In genomic region chr12:69360997-69361899, GRCm38 (mm10) we compare ENCODE assay signal across 8 mouse cellular contexts. TPM values are rescaled to one million over a fixed set of nuclear protein-coding genes. Genes with fewer than 3 reads are reported as not detected.
A peak's percentile ranks its signal among the peaks of the same experiment; 100 is the strongest.
DNase-seq lines count a peak whose midpoint lies in the region; ATAC-seq and TF ChIP-seq lines count a peak whose summit lies in the region.
"Not testable (repeated sequence)": the region's sequence is repeated elsewhere in the genome, so short reads cannot be mapped to it uniquely, and the experiment has no call there.

No protein-coding gene starts in this region.

- H3K27ac ChIP-seq in gastrocnemius, adult 2 months = peak overlapping the region; percentile 86
- H3K27ac ChIP-seq in hindbrain, postnatal 0 days = peak overlapping the region; percentile 85
- peak overlapping the region; percentile 83 for H3K27ac ChIP-seq in left cerebral cortex, adult 2 months

- not testable (repeated sequence) for H3K36me3 ChIP-seq in hindbrain, postnatal 0 days (ENCODE audit: insufficient read depth, low read length)

- TF ChIP-seq CTCF in gastrocnemius, adult 2 months (IDR thresholded peaks at IDR 0.05); hindbrain, postnatal 0 days (IDR thresholded peaks at IDR 0.05; ENCODE audit: low read depth); left cerebral cortex, adult 2 months (IDR thresholded peaks at IDR 0.05): not testable (repeated sequence)

- ATAC-seq in hindbrain, postnatal 0 days = peak; percentile 97
- ATAC-seq in megakaryocyte, adult 5-6 weeks (ENCODE audit: poor library complexity, severe bottlenecking) = peak; percentile 84

- under 1% methylated on average over 36 of the region's 50 CpGs for WGBS in hindbrain, postnatal 0 days

- H3K9ac ChIP-seq in hindbrain, postnatal 0 days (replicated peaks; ENCODE audit: low read length) = peak overlapping the region; percentile 54

- peak overlapping the region; percentile 76 for H3K4me2 ChIP-seq in hindbrain, postnatal 0 days (ENCODE audit: low read depth, low read length)

- intact Hi-C loops in gastrocnemius, adult 2 months (cut with DNase I) = loop anchor here (5.0 kb wide), 2 partner anchors 141 to 321 kb away; partner anchors contain the start of gene Sos2
- intact Hi-C loops in left cerebral cortex, adult 2 months (cut with DNase I) = loop anchor here (2.0 kb wide), 1 partner anchor 322 kb away; no protein-coding TSS in a partner anchor

- H3K4me3 ChIP-seq in gastrocnemius, adult 2 months = peak overlapping the region; percentile 77
- H3K4me3 ChIP-seq in hindbrain, postnatal 0 days (ENCODE audit: low read length) = peak overlapping the region; percentile 53
- peak overlapping the region; percentile 64 for H3K4me3 ChIP-seq in left cerebral cortex, adult 2 months

- H3K4me1 ChIP-seq in hindbrain, postnatal 0 days (ENCODE audit: insufficient read depth, low read length) = not testable (repeated sequence)

- H3K9me3 ChIP-seq in hindbrain, postnatal 0 days (ENCODE audit: low read length) = not testable (repeated sequence)

- DNase-seq in WW6 (ENCODE audit: low read depth, low spot score) = peak; percentile 93
- DNase-seq in cerebellum, postnatal 4 days (ENCODE audit: low spot score in 2 of 2) = peak; percentile 100
- DNase-seq in gastrocnemius, adult 2 months = peak; percentile 98
- DNase-seq in hindbrain, postnatal 0 days (ENCODE audit: low spot score) = peak; percentile 98
- DNase-seq in left cerebral cortex, adult 2 months (ENCODE audit: extremely low spot score in 1 of 2, low spot score in 2 of 2) = peak; percentile 99 to 100
- peak; percentile 99 for DNase-seq in right cerebral cortex, adult 2 months (ENCODE audit: low spot score in 2 of 2)
- DNase-seq in urinary bladder, postnatal 14 days (ENCODE audit: low spot score) = peak; percentile 99

- not testable (repeated sequence) for H3K27me3 ChIP-seq in hindbrain, postnatal 0 days (ENCODE audit: insufficient read depth, low read length)

RNA-seq across cellular contexts. Expression of gene Nemf, which starts 4.3 kb away (rescaled TPM):
- total RNA-seq in gastrocnemius, adult 2 months (2021) = 10 to 100 TPM; 23.1 to 23.6 TPM
- 24.9 and 34.3 TPM in 2 replicates for total RNA-seq in hindbrain, postnatal 0 days (2014; rRNA removed)
- 69.7 and 78.2 TPM in 2 replicates for polyA plus RNA-seq in hindbrain, postnatal 0 days (2015; fragmentation: Nextera tagmentation; extraction: Ambion mirVana)
- total RNA-seq in left cerebral cortex, adult 2 months (2021) = 10 to 100 TPM; 46.3 to 53.7 TPM
- total RNA-seq in megakaryocyte, adult 5-6 weeks (2015) = 43.7 and 44.6 TPM in 2 replicates
- total RNA-seq in megakaryocyte, adult 5-6 weeks (2017) = 67.3 and 79.7 TPM in 2 replicates

RNA-seq across cellular contexts. Expression of gene Arf6, which starts 10.7 kb away (rescaled TPM):
- total RNA-seq in gastrocnemius, adult 2 months (2021) = 10 to 100 TPM; 20.5 to 20.8 TPM
- total RNA-seq in hindbrain, postnatal 0 days (2014; rRNA removed) = 112 and 132 TPM in 2 replicates
- 41.6 and 43.5 TPM in 2 replicates for polyA plus RNA-seq in hindbrain, postnatal 0 days (2015; fragmentation: Nextera tagmentation; extraction: Ambion mirVana)
- 10 to 100 TPM; 56.8 to 58.9 TPM for total RNA-seq in left cerebral cortex, adult 2 months (2021)
- total RNA-seq in megakaryocyte, adult 5-6 weeks (2015) = 78.8 and 94.8 TPM in 2 replicates
- total RNA-seq in megakaryocyte, adult 5-6 weeks (2017) = 125 and 133 TPM in 2 replicates

RNA-seq across cellular contexts. Expression of gene Gm9887, which starts 11.0 kb away (rescaled TPM):
- total RNA-seq in gastrocnemius, adult 2 months (2021) = not detected
- total RNA-seq in hindbrain, postnatal 0 days (2014; rRNA removed) = not detected in 2 replicates
- polyA plus RNA-seq in hindbrain, postnatal 0 days (2015; fragmentation: Nextera tagmentation; extraction: Ambion mirVana) = 0.43 and 1.5 TPM in 2 replicates
- 1 to 10 TPM; 1.2 TPM for total RNA-seq in left cerebral cortex, adult 2 months (2021)
- total RNA-seq in megakaryocyte, adult 5-6 weeks (2015) = not detected in 2 replicates
- total RNA-seq in megakaryocyte, adult 5-6 weeks (2017) = not detected in 2 replicates

Comparison
In these comparisons a context has a peak if more than half of its experiments do, and no peak if none do; other contexts are left out.
1. Peak in every context shown above with its lines: DNase-seq, ATAC-seq, H3K4me3 ChIP-seq and H3K27ac ChIP-seq.